Mouse (Mus musculus) E14TG2a.4 (cell line): ENCODE measurements around the gene Gm14412.
A peak's percentile ranks its signal among the peaks of the same experiment; 100 is the strongest.
"Not testable (repeated sequence)": the region's sequence is repeated elsewhere in the genome, so short reads cannot be mapped to it uniquely, and the experiment has no call there.

Experiments used
- H3K27me3 ChIP-seq: 2 replicates; pipeline ENCODE4 v1.6.1; 2014; ENCODE audit warnings: low read length, control low read depth; ENCODE audit not compliant: insufficient read depth
- H3K36me3 ChIP-seq: 2 replicates; pipeline ENCODE4 v1.6.1; 2014; ENCODE audit warnings: low read length, control low read depth; ENCODE audit not compliant: insufficient read depth
- H3K4me1 ChIP-seq: replicated peaks from 2 replicates; pipeline ENCODE4 v1.6.1; 2014; ENCODE audit warnings: low read depth, low read length, control low read depth
- H3K4me3 ChIP-seq: replicated peaks from 2 replicates; pipeline ENCODE4 v1.5.1; 2014; ENCODE audit warnings: mild to moderate bottlenecking, low read length
- H3K9me3 ChIP-seq: 2 replicates; pipeline ENCODE4 v1.6.1; 2014; ENCODE audit warnings: low read length, control low read depth
- CTCF ChIP-seq: conservative IDR thresholded peaks from 2 replicates; pipeline ENCODE4 v1.5.1; 2014; ENCODE audit warnings: low read length
- NANOG ChIP-seq: IDR thresholded peaks from 2 replicates; pipeline ENCODE4 v1.6.1; 2014; ENCODE audit warnings: borderline replicate concordance, low read length, mixed read lengths
- POU5F1 ChIP-seq: IDR thresholded peaks from 2 replicates; pipeline ENCODE4 v1.6.1; 2014; ENCODE audit warnings: low read length, borderline replicate concordance

Gm14412 gene

GRCm38 (mm10) chr2:177324257-177324733, at the start of gene Gm14412:
Gene Gm14412, minus strand, starts transcription at chr2:177324307.
- not testable (repeated sequence) for H3K27me3 ChIP-seq, H3K9me3 ChIP-seq
- H3K4me3 ChIP-seq = peak within 1 kb of the TSS; percentile 65
- H3K36me3 ChIP-seq = peaks cover 43% of the 10 kb centered on the region
- peaks cover 63% of the 10 kb centered on the region for H3K4me1 ChIP-seq
- peak; percentile 28; the same call in 1 of the 2 replicates for TF ChIP-seq NANOG

GRCm38 (mm10) chr2:177329661-177330292, 5.7 kb upstream of the Gm14412 start:
- not testable (repeated sequence) for H3K9me3 ChIP-seq, H3K36me3 ChIP-seq, H3K27me3 ChIP-seq
- Histone ChIP-seq H3K4me1 (peaks cover 22% of the 10 kb centered on the region), H3K4me3 (peak overlapping the region; percentile 88)

DNA sequence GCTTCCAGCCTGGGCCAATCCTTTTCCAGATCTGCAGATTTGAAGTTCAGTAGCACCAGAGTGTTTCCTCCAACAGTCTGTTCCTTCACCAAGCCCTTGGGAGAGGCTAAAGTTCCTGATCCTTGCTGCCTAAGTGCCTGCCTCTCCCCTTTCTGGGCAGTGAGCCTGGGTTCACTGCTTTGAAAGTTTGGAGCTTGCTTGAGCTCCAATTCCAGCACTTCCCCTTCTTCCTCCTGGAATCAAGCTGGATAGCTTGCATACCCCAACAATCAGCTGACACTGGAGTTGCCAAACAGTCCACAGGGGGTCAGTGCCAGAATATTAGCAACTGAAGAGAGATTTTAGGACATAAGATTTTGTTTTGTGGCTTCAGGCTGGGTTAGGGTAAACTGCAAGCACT, 2.7 kb downstream of the Gm14412 start:
- H3K27me3 ChIP-seq, H3K4me3 ChIP-seq: not testable (repeated sequence)
- H3K9me3 ChIP-seq = peaks cover 30% of the 10 kb centered on the region

GRCm38 (mm10) chr2:177320786-177321320, 3.3 kb downstream of the Gm14412 start:
- peaks cover 32% of the 10 kb centered on the region for H3K9me3 ChIP-seq
- H3K27me3 ChIP-seq, H3K4me3 ChIP-seq: not testable (repeated sequence)
- H3K4me1 ChIP-seq = peaks cover 62% of the 10 kb centered on the region
- H3K36me3 ChIP-seq = peaks cover 70% of the 10 kb centered on the region

More for the DNA sequence above, 2.7 kb downstream of the Gm14412 start:
- Histone ChIP-seq H3K4me1 (peaks cover 62% of the 10 kb centered on the region), H3K36me3 (peaks cover 70% of the 10 kb centered on the region)

DNA sequence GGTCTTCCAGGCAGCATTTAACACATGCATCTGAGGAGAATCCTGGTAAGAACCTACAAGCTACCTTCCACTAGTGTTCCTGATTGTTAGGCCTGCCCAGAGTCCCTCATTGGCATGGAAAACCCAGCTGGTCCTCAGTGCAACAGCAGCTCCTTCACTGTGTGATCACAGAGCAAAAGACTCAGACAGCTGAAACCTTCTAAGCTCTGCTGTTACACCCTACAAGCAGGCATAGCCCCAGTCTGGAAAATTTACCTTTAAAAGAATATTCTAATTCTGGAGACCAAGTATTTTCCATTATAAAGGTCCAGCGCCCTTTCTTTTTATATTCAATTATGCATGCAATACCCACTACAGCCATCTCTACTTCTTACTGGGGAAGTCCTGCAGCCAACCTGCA, 5.1 kb downstream of the Gm14412 start:
- Histone ChIP-seq H3K4me1 (peaks cover 52% of the 10 kb centered on the region), H3K4me3 (peak overlapping the region; percentile 15; the same call in 1 of the 2 replicates), H3K36me3 (peaks cover 83% of the 10 kb centered on the region), H3K9me3 (peaks cover 50% of the 10 kb centered on the region), H3K27me3 (no peaks in the 10 kb centered on the region)
- TF ChIP-seq NANOG (no peak), POU5F1 (no peak), CTCF (no peak)

DNA sequence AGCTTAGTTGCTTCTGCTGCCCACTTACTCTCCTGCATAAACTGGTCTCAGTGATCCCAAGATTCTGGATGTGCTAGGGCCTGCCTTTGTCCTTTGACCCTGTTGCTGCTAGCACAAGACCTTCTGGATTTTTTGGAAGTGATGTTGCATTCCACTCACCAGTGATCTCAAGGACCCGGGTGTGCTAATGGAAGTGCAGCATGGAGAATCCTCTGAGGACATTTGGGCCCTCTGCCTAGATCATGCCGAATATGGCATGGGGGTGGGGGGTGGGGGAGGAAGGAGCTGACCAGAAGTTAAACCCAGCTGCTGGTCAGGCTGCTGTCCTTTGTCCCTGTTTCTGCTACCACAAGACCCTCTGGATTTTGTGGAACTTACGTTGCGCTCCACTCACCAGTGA, 14.5 kb downstream of the Gm14412 start:
- H3K4me1 ChIP-seq, H3K27me3 ChIP-seq, H3K36me3 ChIP-seq, H3K9me3 ChIP-seq, H3K4me3 ChIP-seq: not testable (repeated sequence)

DNA sequence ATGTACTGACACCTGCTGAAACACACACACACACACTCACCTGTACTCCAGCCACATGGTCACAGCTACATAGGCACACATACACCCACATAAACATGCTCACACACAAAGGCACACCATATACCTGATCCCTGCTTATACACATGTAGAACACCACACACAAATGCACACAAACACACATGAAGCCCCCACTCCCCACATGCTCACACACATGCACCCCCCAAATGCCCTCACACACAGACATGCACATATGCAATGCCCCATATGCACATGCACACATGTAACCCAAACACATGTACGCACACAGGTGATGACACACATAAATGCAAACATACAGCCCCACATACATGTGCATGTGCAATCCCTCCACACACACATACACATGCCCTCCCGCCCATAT, 19.1 kb downstream of the Gm14412 start:
- not testable (repeated sequence) for H3K36me3 ChIP-seq, H3K27me3 ChIP-seq, H3K4me3 ChIP-seq, H3K9me3 ChIP-seq, H3K4me1 ChIP-seq

GRCm38 (mm10) chr2:177283701-177284100, 40.4 kb downstream of the Gm14412 start:
- H3K9me3 ChIP-seq, H3K36me3 ChIP-seq, H3K27me3 ChIP-seq, H3K4me1 ChIP-seq, H3K4me3 ChIP-seq: not testable (repeated sequence)
- peak; percentile 22 for TF ChIP-seq CTCF

DNA sequence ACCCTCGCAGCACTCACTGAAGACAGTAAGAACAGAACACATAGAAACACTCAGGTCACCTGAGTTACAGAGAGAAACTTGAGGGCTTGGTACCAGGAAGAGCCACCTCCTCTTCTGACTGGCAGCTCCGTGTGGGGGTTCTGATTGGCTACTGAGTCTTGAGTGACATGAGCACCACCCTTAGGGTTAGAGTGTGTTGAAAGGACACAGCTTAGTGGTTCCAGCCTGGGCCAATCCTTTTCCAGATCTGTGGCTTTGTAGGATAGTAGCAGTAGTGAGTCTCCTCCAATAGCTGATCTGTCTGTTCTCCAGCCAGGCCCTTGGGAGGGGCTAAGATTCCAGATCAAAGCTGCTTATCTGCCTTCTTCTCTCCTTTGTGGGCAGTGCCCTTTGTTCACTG, 46.4 kb downstream of the Gm14412 start:
- H3K4me3 ChIP-seq, H3K27me3 ChIP-seq, H3K4me1 ChIP-seq, H3K36me3 ChIP-seq, H3K9me3 ChIP-seq: not testable (repeated sequence)

DNA sequence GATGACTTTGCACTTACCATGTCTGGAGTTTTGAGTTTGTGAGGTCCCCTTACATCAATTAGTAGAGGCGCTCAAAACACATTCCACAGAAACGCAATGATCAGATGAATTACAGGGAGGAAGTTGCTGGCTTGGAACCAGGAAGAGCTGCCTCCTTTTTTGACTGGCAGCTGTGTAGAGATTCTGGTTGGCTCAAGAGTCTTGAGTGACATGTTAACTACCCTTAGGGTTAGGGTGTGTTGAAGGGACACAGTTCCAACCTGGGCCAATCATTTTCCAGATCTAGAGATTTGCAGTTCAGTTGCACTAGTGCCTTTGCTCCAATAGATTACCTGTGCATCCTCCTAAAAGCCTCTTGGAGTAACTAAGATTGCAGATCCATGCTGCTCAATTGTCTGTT, 51.9 kb downstream of the Gm14412 start:
- H3K4me3 ChIP-seq = peak overlapping the region; percentile 78

DNA sequence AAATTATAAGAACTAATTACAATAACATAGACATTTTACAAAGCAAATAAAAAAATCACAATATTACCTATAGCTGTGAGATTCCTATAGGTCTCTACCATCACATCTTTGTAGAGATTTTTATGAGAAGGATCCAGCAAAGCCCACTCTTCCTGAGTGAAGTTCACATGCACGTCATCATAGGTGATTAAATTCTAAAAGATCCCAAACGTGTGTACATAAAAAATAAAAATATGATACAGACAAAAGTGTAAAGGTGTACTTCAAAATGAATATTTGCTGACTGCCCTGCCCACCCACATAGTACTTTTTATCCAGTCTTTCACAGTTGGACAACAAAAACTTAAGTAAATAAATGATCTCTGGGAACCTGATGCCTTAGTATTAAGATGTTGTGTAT, 57.2 kb downstream of the Gm14412 start, which contains the start of gene Gm14409:
Gm14409 (minus strand) TSS at position 101 of the 400 bp plus-strand sequence.
- H3K27me3 ChIP-seq, H3K4me3 ChIP-seq, H3K36me3 ChIP-seq, H3K4me1 ChIP-seq, H3K9me3 ChIP-seq: not testable (repeated sequence)

More for the DNA sequence above, 51.9 kb downstream of the Gm14412 start:
- not testable (repeated sequence) for H3K4me1 ChIP-seq, H3K36me3 ChIP-seq, H3K9me3 ChIP-seq, H3K27me3 ChIP-seq
